ENCODE assay signal across 9 mouse cellular contexts in the genomic region with DNA sequence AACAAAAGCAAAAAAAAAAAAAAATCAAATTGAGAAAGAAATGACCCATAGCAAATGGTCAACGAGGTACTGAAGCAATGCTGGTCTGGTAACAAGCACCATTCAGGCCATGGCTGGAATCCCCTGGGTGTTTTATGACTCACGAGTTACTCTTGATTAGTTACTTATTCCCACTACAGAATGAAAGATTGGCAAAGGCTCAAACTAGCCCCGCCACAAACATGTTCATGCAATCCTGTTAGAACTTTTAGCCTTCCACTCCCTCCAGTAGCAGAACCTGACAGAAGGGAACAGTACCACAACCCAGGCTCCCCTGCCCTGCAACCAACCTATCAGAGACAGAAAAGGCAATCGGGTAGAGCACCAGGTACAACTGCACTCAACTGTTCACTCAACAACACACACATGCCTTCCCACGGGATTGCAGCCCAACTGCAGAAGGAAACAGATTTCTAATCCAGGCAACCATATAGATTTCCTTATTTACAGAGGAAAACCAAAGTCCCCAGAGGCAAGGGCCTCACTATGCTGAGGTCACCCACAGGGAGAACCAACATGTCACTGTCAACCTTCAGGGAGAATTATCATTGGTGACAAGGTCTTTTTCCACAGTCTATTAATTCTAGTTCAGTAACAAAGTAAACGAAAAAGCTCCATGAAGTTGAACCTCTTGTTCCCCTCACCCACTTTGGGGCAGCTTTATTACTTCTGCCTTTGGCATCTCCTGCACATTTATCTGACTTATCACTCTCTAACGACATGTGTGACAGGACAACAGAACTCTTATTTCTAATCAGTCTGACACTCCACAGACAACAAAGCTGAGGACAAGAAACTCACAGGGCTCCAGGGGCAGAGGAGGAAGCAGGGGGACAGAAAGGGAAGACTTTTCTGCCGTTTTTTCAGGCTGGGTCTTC. TPM values are rescaled to one million over a fixed set of nuclear protein-coding genes. Genes with fewer than 3 reads are reported as not detected.
DNase-seq lines count a peak whose midpoint lies in the region; ATAC-seq and TF ChIP-seq lines count a peak whose summit lies in the region.
"Had no signal": no experiment of that assay in that cellular context is flagged by ENCODE, and none has a peak within 500 bp of the region (broad histone marks: within the 10 kb centered on the region; RNA-seq: fewer than 3 reads in every experiment).

No protein-coding gene starts in this region.

- peak overlapping the region; percentile 18; the same call in 1 of the 2 replicates for H3K27ac ChIP-seq in layer of hippocampus, adult 2 months
- peak overlapping the region; percentile 42; the same call in 1 of the 2 replicates for H3K27ac ChIP-seq in heart, embryonic 10.5 days
- H3K27ac ChIP-seq in embryonic facial prominence, embryonic 10.5 days (replicated peaks): no peak overlapping the region

- peak; percentile 30; the same call in 1 of the 2 replicates for ATAC-seq in megakaryocyte-erythroid progenitor cell, adult 5-6 weeks (replicated peaks; ENCODE audit: low FRiP score, low TSS enrichment, poor library complexity, severe bottlenecking)

- WGBS in heart, embryonic 10.5 days: 44% methylated on average over 8 of the region's 8 CpGs
- 64% methylated on average over 8 of the region's 8 CpGs for WGBS in embryonic facial prominence, embryonic 10.5 days

- no peak for DNase-seq in layer of hippocampus, adult 2 months (ENCODE audit: low spot score in 2 of 2)
- DNase-seq in layer of hippocampus, adult 9-10 months (ENCODE audit: low spot score): no peak
- DNase-seq in heart, embryonic 10.5 days (ENCODE audit: low spot score): no peak
- peak; percentile 71 for DNase-seq in kidney, postnatal 10 days
- DNase-seq in right cerebral cortex, postnatal 4 days: no peak
- DNase-seq in thymus, postnatal 0 days (ENCODE audit: low spot score): no peak
- no peak for DNase-seq in embryonic facial prominence, embryonic 10.5 days (ENCODE audit: low spot score)
- DNase-seq: cerebellum, adult 18-20 months had no signal

- TF ChIP-seq CTCF in layer of hippocampus, adult 2 months (conservative IDR thresholded peaks at IDR 0.05): no peak

- H3K27me3 ChIP-seq in heart, embryonic 10.5 days (ENCODE audit: insufficient read depth, poor library complexity, severe bottlenecking): no peaks in the 10 kb centered on the region
- H3K27me3 ChIP-seq in embryonic facial prominence, embryonic 10.5 days (replicated peaks; ENCODE audit: low read depth, poor library complexity, severe bottlenecking): no peaks in the 10 kb centered on the region

- H3K36me3 ChIP-seq in heart, embryonic 10.5 days: no peaks in the 10 kb centered on the region
- H3K36me3 ChIP-seq in embryonic facial prominence, embryonic 10.5 days (replicated peaks): no peaks in the 10 kb centered on the region

- no peak overlapping the region for H3K4me3 ChIP-seq in layer of hippocampus, adult 2 months
- H3K4me3 ChIP-seq in heart, embryonic 10.5 days: no peak overlapping the region
- H3K4me3 ChIP-seq in embryonic facial prominence, embryonic 10.5 days: no peak overlapping the region

- H3K9me3 ChIP-seq in heart, embryonic 10.5 days: no peaks in the 10 kb centered on the region
- no peaks in the 10 kb centered on the region for H3K9me3 ChIP-seq in embryonic facial prominence, embryonic 10.5 days

- peaks cover 58% of the 10 kb centered on the region for H3K4me1 ChIP-seq in heart, embryonic 10.5 days
- peaks cover 28% of the 10 kb centered on the region for H3K4me1 ChIP-seq in embryonic facial prominence, embryonic 10.5 days

RNA-seq across cellular contexts. Expression of a gene that starts 12.8 kb away (rescaled TPM):
- total RNA-seq in layer of hippocampus, adult 2 months (2021): 10 to 100 TPM; 12.8 to 18.3 TPM
- 2.6 and 2.9 TPM in 2 replicates for polyA plus RNA-seq in heart, embryonic 10.5 days (2016; fragmentation: Nextera tagmentation; extraction: Ambion mirVana)
- 7.1 and 24.3 TPM in 2 replicates for total RNA-seq in megakaryocyte-erythroid progenitor cell, adult 5-6 weeks (2014; fragmentation: Nextera tagmentation)
- 21.1 and 22.0 TPM in 2 replicates for total RNA-seq in megakaryocyte-erythroid progenitor cell, adult 5-6 weeks (2017)
- polyA plus RNA-seq in thymus, postnatal 0 days (2015; fragmentation: Nextera tagmentation; extraction: Ambion mirVana): 25.5 and 26.1 TPM in 2 replicates
- 2.4 and 3.4 TPM in 2 replicates for polyA plus RNA-seq in embryonic facial prominence, embryonic 10.5 days (2016; fragmentation: Nextera tagmentation; extraction: Ambion mirVana)
